Mouse (Mus musculus) megakaryocyte, embryonic 14.5 days (primary cell): ENCODE measurements around the gene 2210010C04Rik.

ENCODE experiments used
- FLI1 ChIP-seq: IDR thresholded peaks from 2 replicates; pipeline ENCODE4 v1.6.1; 2012; ENCODE audit warnings: low read length, inconsistent platforms, mixed read lengths
- GATA1 ChIP-seq: IDR thresholded peaks from 3 replicates; pipeline ENCODE4 v1.6.1; 2012; ENCODE audit warnings: mixed read lengths, low read length, inconsistent platforms, borderline replicate concordance

DNA sequence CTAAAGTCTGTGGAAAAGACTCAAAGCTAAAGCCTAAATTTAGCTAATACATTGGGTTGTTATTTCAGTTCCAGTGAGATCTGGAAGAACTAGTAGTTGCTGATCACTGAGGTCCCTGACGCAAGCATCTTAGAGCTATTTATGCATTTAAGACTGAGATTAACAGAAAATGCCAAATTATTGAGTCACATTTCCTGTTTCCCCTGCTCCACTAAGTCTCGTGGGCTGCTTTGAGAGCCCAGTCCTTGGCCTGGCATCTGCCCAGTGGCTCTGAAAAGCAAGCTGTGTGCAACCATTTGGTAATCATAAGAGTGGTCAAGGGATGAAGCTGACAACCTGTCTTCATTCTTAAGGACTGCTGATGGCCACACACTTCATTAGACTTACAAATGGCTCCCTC is 8.3 kb downstream of the 2210010C04Rik start:
- no peak for TF ChIP-seq GATA1
- TF ChIP-seq FLI1, result no peak
